Comparison of ENCODE assay signal across 19 mouse cellular contexts in genomic region chr4:125469711-125470372, GRCm38 (mm10). TPM values are rescaled to one million over a fixed set of nuclear protein-coding genes. Genes with fewer than 3 reads are reported as not detected.
"Had no signal": no experiment of that assay in that cellular context is flagged by ENCODE, and none has a peak within 500 bp of the region (broad histone marks: within the 10 kb centered on the region; RNA-seq: fewer than 3 reads in every experiment).

No protein-coding gene starts in this region.

- H3K4me3 ChIP-seq: liver, embryonic 13.5 days; midbrain, embryonic 12.5 days; midbrain, embryonic 15.5 days; stomach, embryonic 15.5 days had no signal

- H3K4me1 ChIP-seq: liver, embryonic 13.5 days; stomach, embryonic 15.5 days had no signal

- H3K36me3 ChIP-seq: liver, embryonic 13.5 days; midbrain, embryonic 12.5 days; midbrain, embryonic 15.5 days; stomach, embryonic 15.5 days had no signal

- H3K9me3 ChIP-seq: liver, embryonic 13.5 days; midbrain, embryonic 12.5 days; midbrain, embryonic 15.5 days; stomach, embryonic 15.5 days had no signal

- ATAC-seq: midbrain, embryonic 15.5 days had no signal

- H3K27ac ChIP-seq: liver, embryonic 13.5 days; midbrain, embryonic 12.5 days; midbrain, embryonic 15.5 days; stomach, embryonic 15.5 days had no signal

- DNase-seq: kidney, adult 9 months; kidney, postnatal 14 days; kidney, postnatal 4 days; liver, embryonic 13.5 days; lung, adult 2 months; lung, postnatal 14 days; lung, postnatal 4 days; right cerebral cortex, postnatal 25 days; spleen, adult 18-20 months; thymus, postnatal 25 days had no signal

- H3K4me2 ChIP-seq: liver, embryonic 13.5 days; midbrain, embryonic 12.5 days; midbrain, embryonic 15.5 days; stomach, embryonic 15.5 days had no signal

- H3K9ac ChIP-seq: liver, embryonic 13.5 days; midbrain, embryonic 12.5 days; midbrain, embryonic 15.5 days; stomach, embryonic 15.5 days had no signal

- H3K27me3 ChIP-seq: liver, embryonic 13.5 days; midbrain, embryonic 15.5 days; stomach, embryonic 15.5 days had no signal

RNA-seq across cellular contexts. Expression of gene Grik3, which starts 20.7 kb away (rescaled TPM):
- total RNA-seq: liver, adult 2 months; megakaryocyte progenitor cell, adult 5-6 weeks; megakaryocyte-erythroid progenitor cell, adult 5-6 weeks had no signal
- polyA plus RNA-seq: limb, embryonic 11.5 days; liver, embryonic 16.5 days; lung, embryonic 16.5 days had no signal
